Mouse (Mus musculus) left cerebral cortex, adult 11 months (tissue): ENCODE results near the gene Dnm1.

Source experiments
- DNase-seq: peaks from one replicate; pipeline ENCODE4 v3.0.0; 2022; ENCODE audit warnings: low spot score

Gene Dnm1

GRCm38 (mm10) chr2:32275823-32276222 is 77.3 kb downstream of the Dnm1 start:
- DNase-seq, result no peak

- no peak for DNase-seq
Measured at GRCm38 (mm10) chr2:32260635-32261034, 92.5 kb downstream of the Dnm1 start.

- peak; percentile 81 for DNase-seq
Measured at GRCm38 (mm10) chr2:32259657-32260417, 93.3 kb downstream of the Dnm1 start, which contains the start of gene Uck1. TSS of gene Uck1 (minus strand) at chr2:32260159.

- DNase-seq, result no peak
Measured at GRCm38 (mm10) chr2:32258887-32259533, 94.1 kb downstream of the Dnm1 start.
